Mouse (Mus musculus): ENCODE data around the gene Prss8.
"Not testable (repeated sequence)": the region's sequence is repeated elsewhere in the genome, so short reads cannot be mapped to it uniquely, and the experiment has no call there.

Gene Prss8

DNA sequence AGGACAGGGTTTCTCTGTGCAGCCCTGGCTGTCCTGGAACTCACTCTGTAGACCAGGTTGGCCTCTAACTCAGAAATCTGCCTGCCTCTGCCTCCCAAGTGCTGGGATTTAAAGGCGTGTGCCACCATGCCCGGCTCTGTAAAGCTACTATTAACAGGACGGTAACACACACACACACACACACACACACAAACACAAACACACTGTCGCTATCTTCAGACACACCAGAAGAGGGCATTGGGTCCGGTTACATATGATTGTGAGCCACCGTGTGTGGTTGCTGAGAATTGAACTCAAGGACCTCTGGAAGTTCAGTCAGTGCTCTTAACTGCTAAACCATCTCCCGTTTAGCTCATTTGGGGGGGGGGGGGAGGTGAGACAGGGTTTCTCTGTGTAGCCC lies 34.0 kb downstream of the Prss8 start:
- DNase-seq (ENCODE audit: low spot score): not testable (repeated sequence)

DNA sequence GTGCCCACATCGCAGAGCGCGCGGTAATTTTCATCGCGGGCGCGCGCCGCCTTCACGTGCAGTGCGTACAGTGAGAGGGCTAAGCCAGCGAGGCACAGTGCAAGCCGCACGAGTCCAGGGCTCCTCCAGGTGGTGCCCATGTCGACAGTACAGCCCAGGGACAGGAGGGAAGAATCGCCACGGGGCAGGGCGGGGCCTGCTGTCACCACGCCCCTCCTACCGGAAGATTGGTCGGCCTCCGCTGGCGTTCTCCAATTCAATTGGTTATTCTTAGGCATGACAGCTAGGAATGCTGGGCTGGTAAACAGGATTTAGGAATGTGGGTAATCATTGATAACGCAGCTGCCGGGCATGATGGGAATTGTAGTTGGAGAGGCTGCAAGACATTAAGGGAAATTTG lies 34.5 kb downstream of the Prss8 start, which contains the start of the genes Gm21974 and Vkorc1:
Gene Gm21974 (minus strand): TSS at position 13 of the 400 bp plus-strand sequence.
Gene Vkorc1 (minus strand): TSS at position 176 of the 400 bp plus-strand sequence.
- DNase-seq (ENCODE audit: low spot score): peak; percentile 97

DNA sequence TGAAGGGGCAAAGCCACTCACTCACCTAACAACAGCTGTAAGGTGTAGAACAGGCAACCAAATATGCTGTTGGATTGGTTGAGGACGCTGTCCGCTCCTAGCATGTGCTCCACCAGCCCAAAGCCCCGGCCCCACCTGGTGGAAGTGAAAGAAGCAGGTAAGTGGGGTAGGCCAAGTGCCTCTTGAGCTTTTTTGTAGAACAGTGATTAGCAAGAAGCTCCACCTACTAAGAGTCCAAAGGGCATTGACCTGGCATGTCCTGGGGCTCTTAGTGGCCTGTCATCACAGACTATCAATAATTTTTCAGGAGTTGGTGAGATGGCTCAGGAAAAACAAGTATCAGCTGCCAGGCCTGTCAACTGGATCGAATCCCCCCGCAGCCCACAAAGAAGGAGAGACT lies 35.4 kb downstream of the Prss8 start:
- DNase-seq (ENCODE audit: low spot score): peak; percentile 56

DNA sequence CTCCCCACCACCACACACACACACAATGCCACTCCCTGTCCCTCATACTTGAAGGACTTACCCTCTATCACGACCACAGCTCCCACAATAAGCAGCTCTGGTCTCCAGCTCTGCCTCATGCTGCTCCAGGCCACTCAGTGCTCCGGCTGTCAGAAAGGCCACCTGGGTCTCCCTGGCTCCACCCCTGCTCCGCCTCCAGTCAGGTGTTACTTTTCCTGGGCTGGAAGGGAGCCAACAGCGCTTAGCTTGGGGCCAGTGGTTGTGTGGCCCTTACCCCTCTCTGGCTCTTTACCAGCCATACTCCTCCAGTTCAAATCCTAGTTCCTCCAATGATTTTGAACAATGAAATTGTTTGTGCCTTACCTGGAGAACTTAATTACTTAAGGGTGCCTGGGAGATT lies 39.1 kb downstream of the Prss8 start, which contains the start of gene Prss53:
Gene Prss53 (minus strand): TSS at position 173 of the 400 bp plus-strand sequence.
- DNase-seq (ENCODE audit: low spot score): peak; percentile 74

DNA sequence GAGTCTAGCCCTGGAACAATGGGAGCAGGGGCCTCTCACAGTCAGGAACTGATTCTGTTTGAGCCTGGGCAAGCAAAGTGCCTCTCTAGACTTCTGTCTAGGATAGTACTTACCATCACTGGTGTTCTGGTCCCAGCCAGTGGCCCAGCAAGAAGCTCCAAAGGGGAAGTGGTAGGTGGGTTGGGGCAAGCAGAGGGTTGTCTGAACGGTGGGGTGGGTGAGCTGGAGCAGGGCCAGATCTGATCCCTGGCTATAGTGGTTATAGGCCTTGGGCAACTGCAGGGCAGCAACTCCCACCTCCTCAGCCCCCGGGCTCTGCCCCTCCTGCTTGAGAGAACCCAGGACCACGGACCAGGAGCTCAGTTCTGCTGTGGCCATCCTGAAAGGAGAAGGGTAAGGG lies 41.1 kb downstream of the Prss8 start:
- no peak for DNase-seq (ENCODE audit: low spot score)

DNA sequence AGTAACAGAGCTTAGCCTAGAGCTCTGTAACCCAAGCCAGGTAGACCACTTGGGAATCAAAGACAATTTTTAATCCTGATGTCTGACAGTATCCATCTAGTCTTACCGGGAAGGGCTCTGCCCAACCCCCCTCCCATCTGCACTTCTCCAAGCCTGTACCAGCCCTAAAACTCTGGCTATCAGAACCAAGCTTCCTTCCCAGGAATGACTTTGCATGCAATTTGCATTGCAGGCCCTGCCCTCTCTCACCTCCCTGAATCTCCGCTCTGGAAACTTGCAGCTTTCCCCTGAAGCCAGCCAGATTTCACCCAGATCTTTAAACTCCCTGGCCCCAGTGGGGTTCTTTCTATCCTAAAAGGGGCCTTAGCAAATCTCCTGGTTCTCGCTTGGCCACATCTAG lies 42.1 kb downstream of the Prss8 start:
- DNase-seq (ENCODE audit: low spot score): no peak

DNA sequence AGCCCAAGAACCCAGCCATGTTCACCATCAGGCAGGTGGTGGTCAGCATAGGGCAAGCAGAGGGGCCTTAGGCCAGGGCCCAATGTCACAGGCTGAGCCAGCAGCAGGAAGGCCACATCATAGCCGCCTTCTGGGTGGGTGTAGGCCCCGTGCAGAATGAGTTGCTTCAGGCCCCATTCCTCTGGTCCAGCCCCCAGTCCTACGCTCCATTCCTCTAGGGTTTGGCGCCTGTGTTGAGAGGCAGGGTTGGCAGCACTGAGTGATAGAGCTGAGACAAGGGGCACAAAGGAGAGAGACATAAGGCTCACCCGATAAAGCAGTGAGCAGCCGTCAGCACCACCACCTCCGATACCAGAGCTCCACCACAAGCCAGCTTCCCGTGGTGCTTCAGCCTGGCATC lies 42.7 kb downstream of the Prss8 start:
- DNase-seq (ENCODE audit: low spot score): no peak

DNA sequence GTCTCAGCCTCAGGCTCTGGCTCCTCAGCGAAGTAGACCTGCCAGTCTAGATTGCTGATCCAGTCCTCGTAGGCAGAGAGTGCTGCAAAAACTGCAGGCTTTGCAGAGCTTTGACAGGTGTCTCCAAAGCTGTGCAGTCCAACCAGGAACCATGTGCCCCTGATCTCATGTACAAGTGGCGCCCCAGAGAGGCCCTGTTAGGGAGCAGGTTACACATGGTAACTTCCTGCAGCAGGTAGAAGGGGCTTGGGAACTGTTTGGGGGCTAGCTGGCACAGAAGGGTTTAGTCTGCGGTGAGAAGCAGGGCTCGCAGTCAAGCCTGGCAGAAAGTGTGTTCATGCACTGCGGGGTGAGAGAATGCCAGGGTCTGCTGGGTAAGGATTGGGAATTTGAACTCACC lies 43.4 kb downstream of the Prss8 start:
- DNase-seq (ENCODE audit: low spot score): no peak

DNA sequence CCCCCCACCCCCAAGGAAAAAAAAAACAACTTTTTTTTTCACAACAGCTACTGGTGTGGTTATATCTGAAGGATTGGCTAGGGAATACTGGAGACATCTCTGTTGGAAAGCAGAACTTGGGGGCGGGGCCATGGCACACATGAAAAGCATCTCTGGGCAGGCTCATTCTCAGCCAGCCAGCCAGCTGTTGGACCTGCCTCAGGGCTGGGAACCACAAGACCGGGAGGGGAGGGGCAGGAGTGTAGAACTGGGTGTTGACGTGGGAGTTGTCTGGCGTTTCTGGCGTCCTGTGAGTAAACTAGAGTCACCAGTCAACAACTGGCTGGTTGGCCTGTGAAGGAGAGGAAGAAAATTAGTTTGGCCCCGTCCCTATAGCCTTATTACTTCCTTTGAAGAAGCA lies 44.0 kb downstream of the Prss8 start:
- no peak for DNase-seq (ENCODE audit: low spot score)

DNA sequence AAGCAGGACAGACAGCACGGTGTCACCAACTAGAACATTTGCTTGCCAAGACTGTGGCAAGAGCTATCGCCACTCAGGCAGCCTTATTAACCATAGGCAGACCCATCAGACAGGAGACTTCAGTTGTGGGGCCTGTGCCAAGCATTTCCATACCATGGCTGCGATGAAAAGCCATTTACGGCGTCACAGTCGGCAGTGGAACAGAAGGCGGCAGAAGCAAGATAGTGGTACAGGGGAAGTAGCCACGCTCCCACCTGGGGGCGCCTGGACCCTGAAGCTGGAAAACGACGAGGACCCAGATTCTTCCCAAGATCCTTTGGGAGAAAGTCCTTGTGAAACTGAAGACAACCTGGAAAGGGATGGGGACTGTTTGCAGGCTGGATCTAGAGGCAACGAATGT lies 49.5 kb downstream of the Prss8 start:
- no peak for DNase-seq (ENCODE audit: low spot score)

DNA sequence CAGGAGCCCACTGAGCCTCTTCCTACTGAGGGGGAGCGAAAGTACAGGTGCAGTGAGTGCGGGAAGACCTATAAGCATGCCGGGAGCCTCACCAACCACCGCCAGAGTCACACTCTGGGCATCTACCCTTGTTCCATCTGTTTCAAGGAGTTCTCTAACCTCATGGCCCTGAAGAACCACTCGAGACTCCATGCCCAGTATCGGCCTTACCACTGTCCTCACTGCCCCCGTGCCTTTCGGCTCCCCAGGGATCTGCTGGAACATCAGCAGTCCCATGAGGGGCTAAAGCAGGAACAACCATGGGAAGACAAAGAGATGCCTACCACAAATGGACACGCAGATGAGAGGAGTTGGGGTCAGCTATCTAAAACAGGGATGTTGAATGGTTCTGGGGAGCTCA lies 50.6 kb downstream of the Prss8 start:
- DNase-seq (ENCODE audit: low spot score): no peak

DNA sequence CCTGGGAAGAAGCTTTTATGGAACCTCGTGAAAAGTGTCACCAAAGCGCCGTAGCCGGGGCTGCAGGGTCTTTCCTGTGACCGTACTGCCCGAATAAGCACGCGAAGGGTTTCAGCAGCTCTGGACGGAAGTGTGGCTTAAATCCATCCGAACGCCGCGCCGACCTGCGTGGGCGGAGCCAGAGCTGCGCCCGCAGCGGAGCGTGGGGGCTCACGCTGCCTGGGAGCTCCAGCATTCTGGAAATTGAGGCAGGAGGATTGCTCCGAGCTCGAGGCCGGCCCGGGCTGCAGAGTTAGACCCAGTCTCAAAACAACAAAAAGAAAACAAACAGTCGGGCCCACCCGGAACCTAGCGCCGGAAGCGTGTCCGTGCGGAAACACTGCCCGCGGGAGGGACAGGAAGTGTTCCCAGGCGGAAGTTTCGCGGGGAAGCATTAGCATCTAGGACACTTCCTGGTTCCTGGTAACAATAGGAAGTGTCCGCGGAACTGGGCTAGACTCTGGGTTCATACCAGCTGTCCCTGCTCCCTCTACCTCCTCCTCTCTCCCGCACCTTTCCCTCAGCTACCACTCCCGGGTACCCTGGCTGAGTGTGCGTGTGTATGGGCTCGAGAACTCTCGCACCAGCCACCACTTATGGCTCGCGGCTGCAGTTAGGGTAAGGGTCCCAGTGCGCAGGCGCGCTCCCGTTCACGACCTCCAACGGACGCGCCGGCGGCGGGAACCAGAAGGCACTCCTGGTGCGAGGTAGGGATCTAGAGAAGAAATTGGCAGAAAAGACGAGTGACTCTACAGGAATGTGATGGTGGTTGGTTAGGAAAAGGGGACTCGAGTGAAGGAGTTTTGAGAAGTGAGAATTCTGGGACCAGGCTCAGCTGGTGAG lies 53.2 kb downstream of the Prss8 start, which contains the start of gene Zfp668:
Gene Zfp668 (minus strand): TSS at position 362 of the 882 bp plus-strand sequence.
- DNase-seq (ENCODE audit: low spot score): peak; percentile 93

DNA sequence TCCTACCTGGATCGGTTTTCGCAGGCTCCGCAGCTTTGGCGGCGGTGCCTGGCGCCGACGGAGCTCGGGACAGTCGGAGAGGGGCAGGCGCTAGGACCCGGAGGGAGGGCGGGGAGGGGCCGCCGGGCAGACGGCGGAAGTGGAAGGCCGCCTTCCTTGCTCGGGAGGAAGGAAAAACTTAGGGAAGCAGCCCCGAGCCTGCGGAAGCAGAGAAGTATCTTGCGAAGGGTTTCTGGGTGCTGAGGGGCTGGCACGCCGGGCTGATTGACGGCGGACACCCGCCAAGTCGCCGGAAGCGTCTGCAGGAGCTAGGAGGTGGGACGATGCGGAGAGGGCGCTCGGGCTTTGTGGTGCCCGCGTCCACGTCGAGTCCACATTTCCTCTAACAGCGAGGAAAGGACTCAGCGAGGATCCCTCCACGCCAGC lies 53.9 kb downstream of the Prss8 start, which contains the start of gene Zfp646:
Gene Zfp646 (plus strand): TSS at position 181 of the 426 bp plus-strand sequence.
- DNase-seq (ENCODE audit: low spot score): peak; percentile 94
